Mouse (Mus musculus): Measurements from ENCODE around the gene Vars.

GRCm38 (mm10) chr17:34977000-34977399 is 23.8 kb upstream of the Vars start:
- TF ChIP-seq CTCF (IDR thresholded peaks at IDR 0.05; ENCODE audit: extremely low read depth, insufficient read depth, low read length) (no peak), POLR2A (IDR thresholded peaks at IDR 0.05; ENCODE audit: extremely low read depth, insufficient read depth, low read length) (no peak)

Measured in cortical plate, adult 2 months (tissue).